Mouse (Mus musculus): Measurements from ENCODE around the gene C530025M09Rik. TPM values are rescaled to one million over a fixed set of nuclear protein-coding genes. Genes with fewer than 3 reads are reported as not detected.

C530025M09Rik gene
- total and polyA plus RNA-seq, 3 experiments = not detected

- no peaks in the 10 kb centered on the region for H3K9me3 ChIP-seq (replicated peaks; ENCODE audit: low read length)
- no peak overlapping the region for H3K4me2 ChIP-seq (ENCODE audit: insufficient read depth, low read depth, poor library complexity, severe bottlenecking)
- H3K4me3 ChIP-seq (replicated peaks in 1 of 3; ENCODE audit: low read depth in 2 of 3, low read length in 2 of 3, poor library complexity in 1 of 3) = no peak overlapping the region
- H3K36me3 ChIP-seq (replicated peaks in 1 of 2; ENCODE audit: control insufficient read depth in 1 of 2, insufficient read depth in 1 of 2, low read length in 1 of 2) = no peaks in the 10 kb centered on the region
- dilution Hi-C loops (cut with MboI; ENCODE audit: extremely low pct_ligation_motif_present, extremely low pct_unique_long_range_greater_than_20kb, low sequenced_read_pairs) (no loop called here), in situ Hi-C loops (cut with MboI; ENCODE audit: low pct_ligation_motif_present, low pct_unique_long_range_greater_than_20kb, low sequenced_read_pairs) (no loop called here)
- no peak for DNase-seq (ENCODE audit: extremely low read depth)
- H3K27ac ChIP-seq (ENCODE audit: insufficient read depth, low read depth) = no peak overlapping the region
- no peaks in the 10 kb centered on the region for H3K4me1 ChIP-seq (ENCODE audit: control insufficient read depth in 1 of 2, insufficient read depth in 2 of 2)
- H3K27me3 ChIP-seq (replicated peaks) = no peaks in the 10 kb centered on the region
- no peaks in the 10 kb centered on the region for H3K79me2 ChIP-seq (replicated peaks; ENCODE audit: control insufficient read depth, extremely low read depth, insufficient read depth, poor library complexity, severe bottlenecking)
- TF ChIP-seq MYC (IDR thresholded peaks at IDR 0.05; ENCODE audit: low read depth, low read length) (no peak), MEF2A (IDR thresholded peaks at IDR 0.05; ENCODE audit: borderline replicate concordance, low read depth, low read length) (no peak), ZNF384 (IDR thresholded peaks at IDR 0.05; ENCODE audit: low read depth, low read length) (no peak), POLR2AphosphoS2 (IDR thresholded peaks at IDR 0.05; ENCODE audit: low read depth, low read length) (no peak), BHLHE40 (IDR thresholded peaks at IDR 0.05; ENCODE audit: low read depth, low read length) (no peak), SIN3A (IDR thresholded peaks at IDR 0.05; ENCODE audit: low read length) (no peak)
- H3K9ac ChIP-seq (ENCODE audit: insufficient read depth, low read depth) = no peak overlapping the region
Observed at GRCm38 (mm10) chr2:149861002-149861401, 30.0 kb upstream of the C530025M09Rik start.

- Histone ChIP-seq H3K79me2 (replicated peaks; ENCODE audit: control insufficient read depth, extremely low read depth, insufficient read depth, poor library complexity, severe bottlenecking) (no peaks in the 10 kb centered on the region), H3K27ac (ENCODE audit: insufficient read depth, low read depth) (no peak overlapping the region), H3K9ac (ENCODE audit: insufficient read depth, low read depth) (no peak overlapping the region), H3K36me3 (replicated peaks in 1 of 2; ENCODE audit: control insufficient read depth in 1 of 2, insufficient read depth in 1 of 2, low read length in 1 of 2) (no peaks in the 10 kb centered on the region), H3K4me2 (ENCODE audit: insufficient read depth, low read depth, poor library complexity, severe bottlenecking) (no peak overlapping the region), H3K9me3 (replicated peaks; ENCODE audit: low read length) (no peaks in the 10 kb centered on the region), H3K4me1 (ENCODE audit: control insufficient read depth in 1 of 2, insufficient read depth in 2 of 2) (no peaks in the 10 kb centered on the region), H3K27me3 (replicated peaks) (no peaks in the 10 kb centered on the region), H3K4me3 (replicated peaks in 1 of 3; ENCODE audit: low read depth in 2 of 3, low read length in 2 of 3, poor library complexity in 1 of 3) (no peak overlapping the region)
- no peak for DNase-seq (ENCODE audit: extremely low read depth)
- dilution Hi-C loops (cut with MboI; ENCODE audit: extremely low pct_ligation_motif_present, extremely low pct_unique_long_range_greater_than_20kb, low sequenced_read_pairs) = no loop called here
- TF ChIP-seq ZKSCAN1 (IDR thresholded peaks at IDR 0.05; ENCODE audit: borderline replicate concordance, low read depth, low read length) = no peak
- TF ChIP-seq BHLHE40 (IDR thresholded peaks at IDR 0.05; ENCODE audit: low read depth, low read length) = no peak
- TF ChIP-seq JUN (IDR thresholded peaks at IDR 0.05; ENCODE audit: insufficient read depth, low read depth, low read length) = no peak
- no peak for TF ChIP-seq JUND (conservative IDR thresholded peaks at IDR 0.05; ENCODE audit: low read depth, low read length)
- TF ChIP-seq CTCF (conservative IDR thresholded peaks at IDR 0.05 in 1 of 2, IDR thresholded peaks at IDR 0.05 in 1 of 2; ENCODE audit: low read depth in 2 of 2, low read length in 2 of 2) = no peak
- TF ChIP-seq EP300 (IDR thresholded peaks at IDR 0.05; ENCODE audit: low read length) = no peak
- no peak for TF ChIP-seq TCF12 (IDR thresholded peaks at IDR 0.05; ENCODE audit: low read depth, low read length)
- no peak for TF ChIP-seq MXI1 (IDR thresholded peaks at IDR 0.05; ENCODE audit: low read depth, low read length)
- in situ Hi-C loops (cut with MboI; ENCODE audit: low pct_ligation_motif_present, low pct_unique_long_range_greater_than_20kb, low sequenced_read_pairs) = no loop called here
Observed at GRCm38 (mm10) chr2:149848778-149849177, 17.8 kb upstream of the C530025M09Rik start.

- Histone ChIP-seq H3K27me3 (replicated peaks) (peaks cover 2% of the 10 kb centered on the region), H3K9me3 (replicated peaks; ENCODE audit: low read length) (no peaks in the 10 kb centered on the region), H3K4me1 (ENCODE audit: control insufficient read depth in 1 of 2, insufficient read depth in 2 of 2) (no peaks in the 10 kb centered on the region), H3K9ac (ENCODE audit: insufficient read depth, low read depth) (no peak overlapping the region), H3K36me3 (replicated peaks in 1 of 2; ENCODE audit: control insufficient read depth in 1 of 2, insufficient read depth in 1 of 2, low read length in 1 of 2) (no peaks in the 10 kb centered on the region), H3K27ac (ENCODE audit: insufficient read depth, low read depth) (no peak overlapping the region), H3K79me2 (replicated peaks; ENCODE audit: control insufficient read depth, extremely low read depth, insufficient read depth, poor library complexity, severe bottlenecking) (no peaks in the 10 kb centered on the region), H3K4me3 (replicated peaks in 1 of 3; ENCODE audit: low read depth in 2 of 3, low read length in 2 of 3, poor library complexity in 1 of 3) (no peak overlapping the region), H3K4me2 (ENCODE audit: insufficient read depth, low read depth, poor library complexity, severe bottlenecking) (no peak overlapping the region)
- in situ Hi-C loops (cut with MboI; ENCODE audit: low pct_ligation_motif_present, low pct_unique_long_range_greater_than_20kb, low sequenced_read_pairs) (no loop called here), dilution Hi-C loops (cut with MboI; ENCODE audit: extremely low pct_ligation_motif_present, extremely low pct_unique_long_range_greater_than_20kb, low sequenced_read_pairs) (no loop called here)
- no peak for TF ChIP-seq CHD2 (IDR thresholded peaks at IDR 0.05; ENCODE audit: low read length)
- TF ChIP-seq ETS1 (conservative IDR thresholded peaks at IDR 0.05; ENCODE audit: low read depth, low read length) = no peak
- TF ChIP-seq NELFE (IDR thresholded peaks at IDR 0.05; ENCODE audit: low read depth, low read length) = no peak
- no peak for TF ChIP-seq ZKSCAN1 (IDR thresholded peaks at IDR 0.05; ENCODE audit: borderline replicate concordance, low read depth, low read length)
- TF ChIP-seq HCFC1 (IDR thresholded peaks at IDR 0.05; ENCODE audit: low read depth, low read length) = no peak
- TF ChIP-seq PAX5 (IDR thresholded peaks at IDR 0.05; ENCODE audit: low read length) = no peak
- no peak for TF ChIP-seq E2F4 (IDR thresholded peaks at IDR 0.05; ENCODE audit: insufficient replicate concordance, low read depth, low read length)
- TF ChIP-seq EP300 (IDR thresholded peaks at IDR 0.05; ENCODE audit: low read length) = no peak
- no peak for TF ChIP-seq MAX (IDR thresholded peaks at IDR 0.05; ENCODE audit: low read length)
- no peak for TF ChIP-seq POLR2AphosphoS2 (IDR thresholded peaks at IDR 0.05; ENCODE audit: low read depth, low read length)
- no peak for TF ChIP-seq CTCF (conservative IDR thresholded peaks at IDR 0.05 in 1 of 2, IDR thresholded peaks at IDR 0.05 in 1 of 2; ENCODE audit: low read depth in 2 of 2, low read length in 2 of 2)
- TF ChIP-seq USF1 (IDR thresholded peaks at IDR 0.05; ENCODE audit: low read depth, low read length) = no peak
- TF ChIP-seq GABPA (IDR thresholded peaks at IDR 0.05; ENCODE audit: insufficient replicate concordance, low read depth, low read length) = no peak
- TF ChIP-seq CHD1 (IDR thresholded peaks at IDR 0.05; ENCODE audit: low read depth, low read length) = no peak
- no peak for TF ChIP-seq MAFK (IDR thresholded peaks at IDR 0.05; ENCODE audit: insufficient replicate concordance, low read length)
- no peak for DNase-seq (ENCODE audit: extremely low read depth)
Observed at GRCm38 (mm10) chr2:149844575-149844974, 13.6 kb upstream of the C530025M09Rik start.

Data from CH12.LX (cell line).